Mouse (Mus musculus) Muller cell, postnatal 12 days (primary cell): ENCODE measurements around the gene Hesx1.

Experiments
- DNase-seq: peaks from one replicate; pipeline ENCODE4 v3.0.0-alpha.2; 2015; ENCODE audit errors: inconsistent ontology term

The Hesx1 gene

DNA sequence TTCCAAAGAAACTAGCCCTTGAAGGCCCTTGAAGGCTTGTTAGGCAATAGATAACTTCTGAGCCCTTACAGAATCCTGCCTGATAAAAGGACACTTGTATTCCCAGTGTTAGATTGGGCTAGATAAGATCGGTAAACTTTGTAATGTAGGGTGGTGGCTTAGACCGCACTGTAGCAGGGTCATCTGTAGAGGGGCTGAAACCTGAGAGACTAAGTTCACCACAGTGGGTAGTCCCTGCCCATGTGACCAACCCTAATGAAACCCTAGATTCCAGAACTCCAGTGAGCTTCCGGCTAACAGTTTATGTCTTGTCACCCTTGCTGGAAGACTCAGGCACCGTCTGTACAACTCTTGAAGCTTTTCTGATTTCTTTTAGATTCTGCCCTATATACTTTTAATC lies 19.4 kb downstream of the Hesx1 start:
- no peak for DNase-seq

DNA sequence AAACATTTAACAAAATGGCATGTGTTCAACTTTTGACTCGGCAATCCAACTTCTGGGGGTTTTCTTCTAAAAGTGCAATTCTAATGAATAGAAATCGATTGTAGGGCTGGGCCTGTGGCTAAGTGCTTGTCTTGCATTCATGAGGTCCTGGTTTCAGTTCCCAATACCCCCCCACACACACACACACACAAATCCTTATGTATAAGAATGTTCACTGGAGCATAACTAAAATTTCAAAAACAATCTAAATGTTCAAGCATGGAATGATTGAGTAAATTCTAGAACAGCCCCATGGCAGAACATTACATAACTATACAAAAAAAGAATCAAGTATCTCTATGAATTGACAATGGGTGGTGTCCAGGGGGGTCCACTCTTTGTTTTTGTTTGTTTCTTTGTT lies 23.7 kb downstream of the Hesx1 start:
- DNase-seq = no peak

DNA sequence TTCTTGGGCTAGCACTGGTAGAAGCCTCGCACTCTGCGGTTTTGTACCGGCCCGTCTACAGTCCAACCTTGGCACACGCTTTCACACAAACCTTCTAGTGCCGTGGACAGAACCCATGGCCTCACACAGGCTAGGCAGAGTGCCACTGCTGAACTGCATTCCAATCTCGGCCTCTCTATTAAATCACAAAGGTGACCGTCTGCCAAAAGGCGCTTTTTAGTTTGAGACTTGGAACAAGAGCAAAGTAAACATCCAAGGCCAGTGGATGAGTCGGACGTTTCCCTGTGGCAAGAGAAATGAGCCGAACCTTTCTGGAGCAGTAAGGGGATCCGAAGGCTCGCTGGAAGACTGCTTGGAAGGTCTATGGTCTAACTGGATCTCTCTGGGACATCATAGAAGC lies 25.6 kb downstream of the Hesx1 start:
- peak; percentile 80 for DNase-seq

DNA sequence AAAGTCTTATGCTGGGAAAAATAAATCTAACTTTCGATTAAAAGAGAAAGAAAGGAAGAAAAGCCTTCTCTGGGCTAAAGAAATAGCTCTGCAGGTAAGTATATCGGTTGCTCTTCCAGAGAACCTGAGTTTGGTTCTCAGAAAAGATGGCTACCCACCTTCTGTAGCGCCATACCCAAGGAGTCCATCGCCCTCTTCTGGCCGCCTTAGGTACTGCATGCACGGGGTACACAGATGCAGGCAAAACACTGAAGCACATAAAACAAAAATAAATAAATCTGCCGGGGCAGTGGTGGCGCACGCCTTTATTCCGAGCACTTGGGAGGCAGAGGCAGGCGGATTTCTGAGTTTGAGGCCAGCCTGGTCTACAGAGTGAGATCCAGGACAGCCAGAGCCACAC lies 28.7 kb downstream of the Hesx1 start:
- no peak for DNase-seq

DNA sequence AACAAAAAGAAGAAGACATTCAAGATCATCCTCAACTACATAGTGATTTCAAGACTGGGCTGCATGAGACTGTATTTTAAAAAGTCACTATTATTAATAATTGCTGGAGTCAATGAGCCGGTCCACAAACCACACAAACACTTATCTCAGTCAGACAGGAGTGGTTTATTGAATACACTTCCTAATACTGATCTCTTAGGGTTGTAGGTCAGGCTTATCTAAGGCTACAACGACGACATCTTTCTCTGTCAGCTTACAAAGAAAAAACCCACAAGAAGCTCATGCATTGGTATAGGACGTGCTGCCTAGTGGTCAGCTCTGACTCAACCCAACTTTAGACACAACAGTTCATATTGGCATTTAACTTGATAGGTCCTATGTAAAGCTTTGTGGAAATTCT lies 30.4 kb downstream of the Hesx1 start:
- DNase-seq = no peak

DNA sequence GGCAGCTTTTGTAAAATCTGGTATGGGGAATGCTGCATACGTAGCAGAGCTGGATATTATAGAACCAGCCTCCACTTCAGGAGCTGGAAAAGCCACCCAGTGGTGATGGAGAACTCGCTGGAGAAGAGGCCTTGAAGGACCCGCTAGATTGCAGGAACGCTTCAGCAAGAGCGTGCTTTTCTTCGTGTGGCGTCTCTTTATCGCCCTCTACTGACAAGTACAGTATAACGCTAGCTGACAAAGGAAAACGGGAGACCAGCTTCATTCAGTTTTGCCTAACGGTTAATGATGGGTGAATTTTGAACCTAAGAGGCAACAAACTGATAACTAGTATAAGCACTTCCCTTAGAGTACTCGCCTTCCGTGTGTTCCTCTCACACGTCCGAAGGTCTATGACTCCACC lies 35.6 kb downstream of the Hesx1 start:
- peak; percentile 66 for DNase-seq

DNA sequence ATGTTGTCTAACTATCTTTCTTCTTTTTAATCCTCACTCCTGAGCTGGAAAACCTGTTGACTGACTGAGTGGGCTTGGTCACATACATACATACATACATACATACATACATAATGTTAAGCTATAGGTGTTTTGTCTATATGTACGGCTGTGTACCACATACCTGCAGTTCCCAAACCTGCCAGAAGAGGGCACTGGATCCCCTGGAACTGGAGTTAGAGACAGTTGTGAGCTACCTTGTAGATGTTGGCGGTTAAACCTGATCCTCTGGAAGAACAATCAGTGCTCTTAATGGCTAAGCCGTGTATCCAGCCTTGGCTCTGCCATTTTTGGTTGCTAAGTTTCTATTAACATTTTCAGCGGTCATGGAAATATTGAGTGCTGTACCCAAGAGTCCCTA lies 36.9 kb downstream of the Hesx1 start:
- no peak for DNase-seq

DNA sequence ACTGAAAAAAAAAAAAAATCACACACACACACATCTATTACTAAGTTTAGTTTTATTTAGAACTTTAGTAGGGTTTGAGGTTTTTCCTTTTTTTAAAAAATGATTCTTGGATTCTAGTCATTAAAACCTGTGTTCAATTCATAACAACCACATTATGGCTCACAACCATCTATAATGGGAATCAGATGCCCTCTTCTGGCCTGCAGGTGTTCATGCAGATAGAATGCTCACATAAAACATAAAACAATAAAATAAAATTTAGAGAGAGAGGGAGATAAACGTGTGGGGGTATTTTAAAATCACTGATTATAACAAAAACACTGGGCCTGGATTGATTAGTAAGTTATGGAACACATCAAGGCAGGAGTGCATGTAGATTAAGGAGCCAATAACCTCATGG lies 43.3 kb downstream of the Hesx1 start:
- DNase-seq = no peak

DNA sequence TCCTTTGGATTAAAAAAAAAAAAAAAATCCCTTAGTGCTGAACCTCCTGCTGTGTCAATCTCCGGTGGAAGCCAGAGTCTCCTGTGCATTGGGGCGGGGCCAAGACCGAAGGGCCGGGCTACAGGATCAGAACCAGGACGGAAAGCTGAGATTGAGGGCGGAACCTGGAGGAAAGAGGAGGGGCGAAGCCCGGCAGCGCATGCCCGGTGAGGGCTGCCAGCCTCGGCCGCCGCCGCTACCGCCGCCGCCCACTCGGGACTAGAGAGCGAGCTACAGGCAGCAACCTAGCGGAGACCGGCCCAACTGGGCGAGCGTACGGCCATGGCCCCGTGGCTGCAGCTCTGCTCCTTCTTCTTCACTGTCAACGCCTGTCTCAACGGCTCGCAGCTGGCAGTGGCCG lies 44.6 kb downstream of the Hesx1 start, which contains the start of gene Il17rd:
Gene Il17rd, plus strand, starts transcription at position 159 of the 400 bp plus-strand sequence.
- DNase-seq = peak; percentile 95

DNA sequence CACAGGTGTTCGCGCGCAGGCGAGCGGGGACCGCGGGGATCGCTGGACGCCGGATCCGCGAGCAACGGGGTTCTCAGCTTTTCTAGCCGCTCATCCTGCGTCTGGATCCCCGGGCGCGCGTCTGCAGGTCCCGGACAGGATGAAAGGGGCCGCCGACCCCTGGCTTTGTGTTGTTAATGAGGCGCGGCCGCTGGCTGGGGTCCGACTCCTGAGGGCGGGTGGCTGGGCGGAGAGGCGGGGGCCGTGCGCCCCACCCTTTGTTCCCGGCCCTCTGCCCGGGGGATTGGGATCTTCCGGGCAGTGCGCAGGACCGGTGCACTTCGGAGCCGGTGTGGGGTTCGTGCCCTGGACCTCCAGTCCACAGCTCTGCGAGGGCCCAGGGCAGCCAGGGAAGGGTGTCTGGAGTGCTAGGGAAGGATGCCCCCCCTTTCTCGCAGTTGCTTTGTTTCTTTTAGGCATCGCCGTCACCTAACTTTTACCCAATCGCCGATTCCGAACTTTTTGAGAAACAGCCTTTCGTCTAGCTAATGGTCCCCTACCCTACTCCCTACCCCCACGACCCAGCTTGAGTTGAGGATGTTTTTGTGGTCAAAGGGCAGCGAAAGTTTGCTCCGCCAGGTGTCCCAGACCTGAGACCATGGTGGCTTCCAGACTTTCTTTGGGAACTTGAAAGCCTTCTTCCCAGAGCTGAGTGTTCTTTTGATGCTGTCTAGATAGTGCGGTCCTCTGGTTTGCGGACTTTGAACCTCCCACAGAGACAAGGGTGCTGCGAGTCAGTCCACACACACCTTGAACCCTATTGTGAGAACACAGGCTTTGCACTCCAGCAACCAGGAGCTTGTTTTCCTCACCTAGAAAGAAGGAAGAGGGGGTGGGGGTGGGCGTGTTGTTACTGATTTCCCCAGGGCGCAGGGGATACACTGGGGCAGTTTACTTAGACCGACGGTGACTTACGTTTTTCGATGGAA lies 45.3 kb downstream of the Hesx1 start:
- DNase-seq = peak; percentile 62

DNA sequence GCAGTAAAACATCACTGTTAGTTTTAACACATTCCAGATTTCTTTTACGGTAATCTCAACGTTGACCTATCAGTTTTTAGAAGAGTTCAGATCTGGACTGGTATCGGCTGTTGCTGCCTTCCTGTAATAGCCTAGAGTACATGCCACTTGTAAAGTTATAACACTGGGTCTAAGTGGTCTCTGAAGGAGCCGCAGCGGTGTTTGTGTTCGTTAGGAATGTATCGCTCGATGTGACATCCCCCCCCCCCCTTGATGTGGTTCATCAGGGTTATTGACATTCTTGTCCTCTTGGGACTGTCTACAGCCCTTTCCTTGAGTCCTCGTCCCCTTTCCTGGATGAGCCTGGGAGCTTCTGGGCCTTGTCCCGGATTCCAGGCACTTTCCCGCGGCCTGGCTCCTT lies 46.2 kb downstream of the Hesx1 start:
- DNase-seq = no peak

DNA sequence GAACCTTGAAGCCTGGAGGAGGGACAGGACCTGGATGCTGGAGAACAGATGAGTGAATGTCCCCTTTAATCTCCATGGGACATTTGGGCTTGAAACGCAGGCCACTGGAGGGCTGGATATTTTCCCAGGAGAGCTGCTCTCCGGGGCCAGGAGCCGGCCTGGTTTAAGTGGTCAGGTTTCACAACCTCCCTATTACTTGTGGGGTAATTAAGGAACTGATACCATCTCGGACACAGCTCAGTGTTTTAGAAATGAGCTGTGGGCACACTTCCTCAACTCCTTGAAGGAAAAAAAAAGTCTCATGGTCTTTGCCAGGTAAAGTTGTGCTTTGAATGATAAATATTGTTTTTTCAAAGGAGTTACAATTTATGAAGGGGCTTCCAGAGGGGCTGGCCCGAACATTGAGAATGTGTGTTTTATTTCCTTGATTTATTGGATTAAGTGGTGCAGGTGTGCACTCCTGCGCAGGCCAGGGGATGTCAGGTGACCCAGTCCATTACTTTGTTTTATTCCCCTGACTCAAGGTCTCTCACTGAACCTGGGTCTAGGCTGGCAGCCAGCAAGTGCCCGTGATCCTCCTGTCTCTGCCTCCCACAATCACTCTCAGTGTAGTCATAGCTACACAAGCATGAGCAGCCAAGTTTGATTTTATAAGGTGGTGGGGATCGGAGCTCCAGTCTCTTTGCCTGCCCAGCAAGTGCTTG lies 48.2 kb downstream of the Hesx1 start:
- DNase-seq = no peak

DNA sequence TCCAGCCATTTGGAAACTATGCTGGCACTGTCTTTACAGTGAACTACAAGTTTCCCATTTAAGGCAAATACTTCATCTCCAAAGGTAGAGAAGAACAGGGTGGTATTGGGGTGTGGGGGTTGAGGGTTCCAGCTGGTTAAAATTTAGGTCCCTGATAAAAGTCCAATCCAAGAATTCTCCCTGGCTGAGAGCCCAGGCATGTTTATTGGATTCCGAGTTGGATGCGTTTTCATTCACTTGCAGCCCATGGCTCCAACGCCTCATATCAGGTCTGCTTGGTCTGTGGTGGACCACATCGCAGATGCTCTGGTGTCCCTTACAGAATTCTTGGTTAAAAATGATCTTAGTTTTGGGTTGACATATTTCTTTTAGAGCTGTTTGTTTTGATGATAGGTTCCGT lies 49.2 kb downstream of the Hesx1 start:
- DNase-seq = no peak

DNA sequence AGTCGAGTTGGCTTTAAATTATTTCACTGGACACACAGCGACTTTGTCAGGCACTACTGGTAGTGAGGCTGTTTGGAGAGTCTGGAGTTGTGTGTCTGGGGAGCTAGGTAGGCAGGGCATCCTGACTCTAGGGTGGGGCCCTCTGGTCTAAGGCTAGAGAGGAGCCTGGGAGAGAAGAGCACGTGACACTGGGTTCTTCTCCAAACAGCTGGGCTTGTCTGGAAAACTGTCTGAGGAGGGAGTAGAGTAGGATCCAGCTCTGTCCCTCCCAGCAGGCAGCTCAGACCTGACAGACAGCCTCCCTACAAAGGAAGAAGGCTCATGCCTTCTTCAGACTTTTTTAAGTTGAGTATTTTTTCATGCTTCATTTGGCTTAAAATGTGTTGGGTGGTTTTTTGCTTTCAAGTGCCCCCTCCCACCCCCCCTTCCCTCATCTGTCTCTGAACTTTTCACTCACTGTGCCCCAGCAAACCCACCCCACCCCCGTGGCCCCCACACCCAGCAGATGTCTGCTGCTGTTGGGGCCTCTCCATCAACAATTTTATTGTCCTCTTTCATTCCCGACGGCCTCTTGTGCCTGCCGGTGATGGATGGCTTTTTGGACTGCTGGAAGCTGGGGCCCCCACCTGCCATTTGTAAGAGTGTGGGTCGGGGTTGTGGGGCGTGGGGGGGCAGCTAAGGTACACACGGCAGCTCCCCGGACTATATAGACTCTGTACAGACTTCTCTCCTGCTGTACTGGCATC lies 50.2 kb downstream of the Hesx1 start:
- no peak for DNase-seq

DNA sequence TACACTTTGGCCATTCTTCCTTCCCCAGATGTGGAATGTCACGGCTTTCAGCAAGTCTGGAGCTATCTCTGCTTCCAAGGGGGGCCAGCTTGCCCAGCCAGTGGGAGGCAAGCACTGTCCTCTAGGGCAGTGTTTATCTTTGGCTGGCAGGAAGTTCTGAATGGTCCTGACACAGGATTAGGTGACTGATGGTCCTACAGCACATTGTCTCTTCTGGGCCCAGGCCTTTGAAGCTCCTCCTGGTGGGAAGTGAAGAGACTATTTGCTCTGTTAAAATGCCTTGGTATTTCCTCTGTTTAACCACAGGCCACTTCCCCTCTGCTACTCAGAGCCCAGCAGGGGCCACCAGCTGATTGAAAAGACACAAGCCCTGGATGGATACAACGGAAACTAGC lies 50.7 kb downstream of the Hesx1 start:
- DNase-seq = peak; percentile 55

DNA sequence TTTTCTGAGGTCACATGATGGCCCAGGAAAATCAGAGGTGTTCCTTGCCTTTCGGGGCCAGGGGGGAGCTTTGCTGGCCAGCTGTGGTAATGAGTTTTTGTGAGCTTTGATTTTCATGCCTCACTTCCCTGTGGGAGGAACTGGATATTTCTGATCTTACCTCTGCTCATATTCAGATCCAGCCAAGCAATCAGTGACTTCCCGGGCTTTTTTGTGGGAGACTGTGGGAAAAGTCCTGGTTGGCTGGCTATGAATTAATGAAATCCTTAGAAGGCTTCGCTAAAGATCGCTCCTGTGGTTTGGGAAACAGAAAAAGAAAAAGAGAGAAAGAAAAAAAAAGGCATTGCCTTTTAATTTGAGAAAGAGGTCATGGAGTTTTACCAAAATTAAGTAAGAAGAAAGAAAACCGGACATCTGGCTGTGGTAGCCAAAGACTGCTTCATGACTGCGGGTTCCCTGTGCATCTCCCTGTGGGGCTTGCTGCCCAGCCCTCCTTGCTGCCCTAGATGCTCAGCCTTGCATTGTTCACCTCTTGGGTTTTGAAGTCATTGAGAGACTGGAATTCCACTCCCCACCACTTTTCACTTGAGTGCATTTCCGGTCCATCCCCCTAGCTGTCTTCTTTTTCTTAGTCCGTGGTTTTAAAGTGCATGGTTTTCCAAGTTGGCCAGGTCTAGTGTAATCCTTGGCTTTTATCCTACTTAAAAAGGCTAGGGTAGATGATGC lies 54.2 kb downstream of the Hesx1 start:
- peak; percentile 65 for DNase-seq

DNA sequence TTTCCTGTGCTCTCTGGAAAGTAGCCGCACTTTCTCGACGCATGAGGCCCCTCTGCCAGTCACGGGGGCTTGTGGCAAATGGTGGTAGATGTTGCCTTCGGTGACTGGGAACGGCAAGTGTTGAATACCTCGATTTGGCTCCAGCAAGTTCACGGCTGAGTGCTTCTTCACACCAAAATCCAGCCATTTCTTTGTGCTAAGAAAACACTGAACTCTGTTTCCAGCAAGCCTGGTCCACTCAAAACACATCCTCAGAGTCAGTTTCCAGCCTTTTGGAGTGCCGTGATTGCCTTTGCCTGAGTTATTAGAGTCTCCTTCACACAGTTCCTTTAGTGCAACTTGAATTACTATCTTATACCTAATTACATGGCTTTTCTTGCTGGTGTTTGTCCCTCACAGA lies 55.8 kb downstream of the Hesx1 start:
- DNase-seq = no peak

DNA sequence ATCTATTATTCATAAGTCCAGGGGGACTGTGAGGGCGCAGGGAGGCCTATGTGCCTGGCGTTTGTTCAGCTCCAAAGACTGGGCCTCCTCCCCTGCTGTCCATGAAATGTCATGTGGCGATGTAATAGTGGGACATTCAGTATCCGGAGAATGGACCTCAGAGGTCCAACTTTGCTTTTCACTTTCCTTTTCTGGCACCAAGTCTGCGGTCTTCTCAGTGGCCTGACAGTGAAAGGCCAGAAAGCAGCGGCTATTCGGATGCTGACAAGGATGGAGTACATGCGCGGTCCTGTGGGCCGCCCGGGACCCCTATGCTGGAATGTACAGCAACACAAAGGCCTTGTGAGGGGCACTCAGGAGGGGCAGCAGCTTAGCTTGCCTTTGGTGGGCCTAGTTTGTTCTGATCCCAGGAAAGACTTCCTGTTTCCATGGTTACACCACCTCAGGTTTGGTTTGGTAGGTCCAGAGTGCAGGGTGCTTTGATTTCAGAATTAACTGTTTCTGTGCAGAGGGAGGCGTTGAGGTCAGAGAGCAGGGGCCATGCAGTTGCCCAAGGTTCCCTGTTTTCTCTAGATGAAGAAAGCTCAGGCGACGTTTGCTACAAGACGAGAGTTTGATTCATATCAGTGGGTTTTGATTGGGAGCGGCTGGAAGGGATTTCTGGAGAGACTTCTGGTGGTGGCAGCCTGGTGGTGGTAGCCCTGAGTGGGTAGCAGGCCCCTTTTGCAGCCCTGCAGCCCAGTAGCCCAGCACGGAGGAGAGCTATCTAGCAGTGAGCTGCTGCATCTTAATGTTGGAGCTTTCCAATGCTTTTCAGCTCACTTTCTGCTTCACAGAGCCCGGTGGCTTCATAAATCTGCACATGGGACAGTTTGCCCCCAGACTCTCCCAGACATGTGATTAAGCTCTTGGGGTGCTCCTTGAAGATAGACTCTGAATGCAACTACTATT lies 56.6 kb downstream of the Hesx1 start:
- no peak for DNase-seq

DNA sequence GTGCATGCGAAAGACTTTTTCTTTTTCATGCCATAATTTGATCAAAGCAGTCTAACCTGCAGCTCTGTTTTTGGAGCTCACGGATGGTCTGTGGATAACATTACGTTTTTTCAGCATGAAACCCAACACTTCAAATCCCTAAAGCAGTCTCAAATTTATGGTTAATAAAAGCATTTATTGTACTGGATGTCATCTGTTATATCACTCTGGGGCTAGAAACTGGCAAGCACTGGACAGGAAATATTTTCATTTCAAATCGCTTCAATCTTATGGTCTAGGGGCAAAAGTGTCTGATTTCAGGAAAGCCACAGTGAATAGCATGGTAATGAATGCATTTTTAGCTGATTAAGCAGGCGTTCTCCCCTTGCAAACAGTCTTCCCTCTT lies 57.3 kb downstream of the Hesx1 start:
- no peak for DNase-seq
